Comparison of ENCODE assay signal across 8 mouse cellular contexts in genomic region chr6:50891205-50891526, GRCm38 (mm10).
DNase-seq lines count a peak whose midpoint lies in the region; ATAC-seq and TF ChIP-seq lines count a peak whose summit lies in the region.
"Had no signal": no experiment of that assay in that cellular context is flagged by ENCODE, and none has a peak within 500 bp of the region (broad histone marks: within the 10 kb centered on the region; RNA-seq: fewer than 3 reads in every experiment).

No protein-coding gene starts in this region.

- H3K36me3 ChIP-seq in kidney, postnatal 0 days (ENCODE audit: insufficient read depth, low read length), result no peaks in the 10 kb centered on the region
- H3K36me3 ChIP-seq in forebrain, embryonic 15.5 days, result no peaks in the 10 kb centered on the region
- no peaks in the 10 kb centered on the region for H3K36me3 ChIP-seq in limb, embryonic 12.5 days
- H3K36me3 ChIP-seq in midbrain, postnatal 0 days (ENCODE audit: insufficient read depth, low read length), result no peaks in the 10 kb centered on the region

- no peak overlapping the region for H3K4me3 ChIP-seq in kidney, postnatal 0 days (replicated peaks; ENCODE audit: low read depth, low read length)
- no peak overlapping the region for H3K4me3 ChIP-seq in forebrain, embryonic 15.5 days
- peak overlapping the region; percentile 26; the same call in 1 of the 2 replicates for H3K4me3 ChIP-seq in limb, embryonic 12.5 days (replicated peaks)
- no peak overlapping the region for H3K4me3 ChIP-seq in midbrain, postnatal 0 days (ENCODE audit: low read depth, low read length)

- H3K4me2 ChIP-seq in kidney, postnatal 0 days (ENCODE audit: low read length), result no peak overlapping the region
- H3K4me2 ChIP-seq in forebrain, embryonic 15.5 days (replicated peaks), result peak overlapping the region; percentile 36
- H3K4me2 ChIP-seq in limb, embryonic 12.5 days, result peak overlapping the region; percentile 54
- no peak overlapping the region; the same call in 1 of the 2 replicates for H3K4me2 ChIP-seq in midbrain, postnatal 0 days (ENCODE audit: low read depth, low read length, poor library complexity, severe bottlenecking)

- no peak for ATAC-seq in kidney, postnatal 0 days (replicated peaks; ENCODE audit: low FRiP score, low read depth)
- no peak for ATAC-seq in forebrain, embryonic 15.5 days (replicated peaks)
- ATAC-seq in limb, embryonic 12.5 days (ENCODE audit: insufficient number of reproducible peaks, insufficient read depth, low FRiP score, low TSS enrichment, low read depth), result no peak
- ATAC-seq in midbrain, postnatal 0 days (ENCODE audit: low FRiP score), result no peak

- H3K9ac ChIP-seq in kidney, postnatal 0 days (ENCODE audit: low read depth, low read length), result no peak overlapping the region
- H3K9ac ChIP-seq in forebrain, embryonic 15.5 days (replicated peaks), result 0 out of 2 replicates have a peak overlapping the region, but pooled peaks have one; percentile 14
- H3K9ac ChIP-seq in limb, embryonic 12.5 days (replicated peaks), result peak overlapping the region; percentile 31; the same call in 1 of the 2 replicates
- 0 out of 2 replicates have a peak overlapping the region, but pooled peaks have one; percentile 44 for H3K9ac ChIP-seq in midbrain, postnatal 0 days (replicated peaks; ENCODE audit: low read length, poor library complexity, severe bottlenecking)

- peak overlapping the region; percentile 42; the same call in 1 of the 2 replicates for H3K27ac ChIP-seq in kidney, postnatal 0 days
- H3K27ac ChIP-seq in forebrain, embryonic 15.5 days (replicated peaks), result peak overlapping the region; percentile 98
- no peak overlapping the region for H3K27ac ChIP-seq in limb, embryonic 12.5 days
- peak overlapping the region; percentile 63 for H3K27ac ChIP-seq in midbrain, postnatal 0 days (ENCODE audit: low read depth, low read length)

- no peaks in the 10 kb centered on the region for H3K9me3 ChIP-seq in kidney, postnatal 0 days (replicated peaks; ENCODE audit: low read length)
- no peaks in the 10 kb centered on the region for H3K9me3 ChIP-seq in forebrain, embryonic 15.5 days
- no peaks in the 10 kb centered on the region for H3K9me3 ChIP-seq in limb, embryonic 12.5 days
- H3K9me3 ChIP-seq in midbrain, postnatal 0 days (ENCODE audit: low read length), result no peaks in the 10 kb centered on the region

- no peak for TF ChIP-seq CTCF in kidney, postnatal 0 days (IDR thresholded peaks at IDR 0.05; ENCODE audit: low read depth)
- no peak for TF ChIP-seq CTCF in midbrain, postnatal 0 days (IDR thresholded peaks at IDR 0.05)

- no peaks in the 10 kb centered on the region for H3K27me3 ChIP-seq in kidney, postnatal 0 days (ENCODE audit: insufficient read depth, low read length)
- no peaks in the 10 kb centered on the region for H3K27me3 ChIP-seq in forebrain, embryonic 15.5 days
- H3K27me3 ChIP-seq in limb, embryonic 12.5 days, result peaks cover 20% of the 10 kb centered on the region
- no peaks in the 10 kb centered on the region for H3K27me3 ChIP-seq in midbrain, postnatal 0 days (ENCODE audit: insufficient read depth, low read length)

- H3K4me1 ChIP-seq in kidney, postnatal 0 days (replicated peaks; ENCODE audit: insufficient read depth, low read length), result no peaks in the 10 kb centered on the region
- peaks cover 30% of the 10 kb centered on the region for H3K4me1 ChIP-seq in forebrain, embryonic 15.5 days
- peaks cover 12% of the 10 kb centered on the region for H3K4me1 ChIP-seq in limb, embryonic 12.5 days (replicated peaks)
- peaks cover 6% of the 10 kb centered on the region; the same call in 1 of the 2 replicates for H3K4me1 ChIP-seq in midbrain, postnatal 0 days (ENCODE audit: insufficient read depth, low read length)

- peak; percentile 35 for DNase-seq in kidney, postnatal 0 days (ENCODE audit: low spot score)
- no peak for DNase-seq in kidney, postnatal 4 days
- no peak for DNase-seq in midbrain, postnatal 0 days (ENCODE audit: low spot score)
- no peak for DNase-seq in ovary, postnatal 10 days (ENCODE audit: low spot score)
- no peak for DNase-seq in layer of hippocampus, adult 9-11 months
- DNase-seq: kidney, postnatal 36 days had no signal

- whole genome bisulfite sequencing in kidney, postnatal 0 days, result 60% methylated on average over 3 of the region's 3 CpGs
- WGBS in forebrain, embryonic 15.5 days, result 40% methylated on average over 3 of the region's 3 CpGs
- 31% methylated on average over 3 of the region's 3 CpGs for WGBS in limb, embryonic 12.5 days
- WGBS in midbrain, postnatal 0 days, result 43% methylated on average over 3 of the region's 3 CpGs

Comparison
In these comparisons a context has a peak if more than half of its experiments do, and no peak if none do; other contexts are left out.
1. H3K4me2 ChIP-seq: peak in forebrain, embryonic 15.5 days (single experiment) and limb, embryonic 12.5 days (single experiment); none in kidney, postnatal 0 days (single experiment) and midbrain, postnatal 0 days (single experiment).